Mouse (Mus musculus) forebrain, embryonic 16.5 days (tissue): ENCODE data around the gene 4930402H24Rik. TPM values are rescaled to one million over a fixed set of nuclear protein-coding genes. Genes with fewer than 3 reads are reported as not detected.

Experiments
- ATAC-seq: fragments of 200-750 bp; cut with Nextera tagmentation; 2 replicates; pipeline ENCODE4 v1.8.0; 2017; ENCODE audit warnings: mild to moderate bottlenecking, moderate library complexity
- H3K27ac ChIP-seq: fragments of 300-500 bp; sonication (generic); 2 replicates; pipeline ENCODE4 v1.5.1; 2014; ENCODE audit warnings: low read length, control low read depth
- H3K27me3 ChIP-seq: fragments of 300-500 bp; sonication (generic); replicated peaks from 2 replicates; pipeline ENCODE4 v1.6.1; 2014; ENCODE audit warnings: low read length; ENCODE audit not compliant: control insufficient read depth, insufficient read depth
- H3K36me3 ChIP-seq: fragments of 300-500 bp; sonication (generic); 2 replicates; pipeline ENCODE4 v1.6.1; 2014; ENCODE audit not compliant: control insufficient read depth, insufficient read depth
- H3K4me1 ChIP-seq: fragments of 300-500 bp; sonication (generic); replicated peaks from 2 replicates; pipeline ENCODE4 v1.6.1; 2014; ENCODE audit warnings: low read length; ENCODE audit not compliant: control insufficient read depth, insufficient read depth
- H3K4me2 ChIP-seq: fragments of 300-500 bp; sonication (generic); 2 replicates; pipeline ENCODE4 v1.6.1; 2014; ENCODE audit warnings: mild to moderate bottlenecking, low read length, control low read depth
- H3K4me3 ChIP-seq: fragments of 300-500 bp; sonication (generic); replicated peaks from 2 replicates; pipeline ENCODE4 v1.5.1; 2014; ENCODE audit warnings: mild to moderate bottlenecking, low read length, control low read depth
- H3K9ac ChIP-seq: fragments of 300-500 bp; sonication (generic); replicated peaks from 2 replicates; pipeline ENCODE4 v1.6.1; 2014; ENCODE audit warnings: low read depth, low read length, control low read depth
- H3K9me3 ChIP-seq: fragments of 300-500 bp; sonication (generic); 2 replicates; pipeline ENCODE4 v1.6.1; 2016; ENCODE audit warnings: low read length; ENCODE audit not compliant: control insufficient read depth
- WGBS: fragments of 180-500 bp; shearing (Covaris S2); extraction: QIAGEN DNeasy Blood & Tissue Kit; methylation state at CpG from one replicate; pipeline ENCODE4 v1.1.7; 2014; 5-methylcytosine and 5-hydroxymethylcytosine counted together
- polyA plus RNA-seq: library from polyadenylated mRNA; unstranded; fragments of >200 nt; fragmentation: Nextera tagmentation; extraction: Ambion mirVana; gene quantifications from 2 replicates; pipeline ENCODE4 v1.2.1, GENCODE M21; 2015

The 4930402H24Rik gene
- polyA plus RNA-seq, 1 experiment from 2014 or later = 109 TPM

- peaks cover 42% of the 10 kb centered on the region for H3K36me3 ChIP-seq
- H3K4me2 ChIP-seq = no peak overlapping the region
- H3K27ac ChIP-seq = no peak overlapping the region
- H3K27me3 ChIP-seq = no peaks in the 10 kb centered on the region
- 100% methylated on average over 1 of the region's 1 CpGs for WGBS
- ATAC-seq = no peak
- H3K4me3 ChIP-seq = no peak overlapping the region
- no peaks in the 10 kb centered on the region; the same call in 1 of the 2 replicates for H3K9me3 ChIP-seq
- no peak overlapping the region for H3K9ac ChIP-seq
- no peaks in the 10 kb centered on the region for H3K4me1 ChIP-seq
Measured at GRCm38 (mm10) chr2:130812487-130812886, 93.7 kb downstream of the 4930402H24Rik start.

- H3K36me3 ChIP-seq = peaks cover 34% of the 10 kb centered on the region
- no peak overlapping the region for H3K27ac ChIP-seq
- H3K4me1 ChIP-seq = no peaks in the 10 kb centered on the region
- no peak overlapping the region for H3K4me2 ChIP-seq
- no peak for ATAC-seq
- H3K4me3 ChIP-seq = no peak overlapping the region
- no peak overlapping the region for H3K9ac ChIP-seq
- WGBS = 91% methylated on average over 3 of the region's 3 CpGs
- H3K9me3 ChIP-seq = no peaks in the 10 kb centered on the region
- no peaks in the 10 kb centered on the region for H3K27me3 ChIP-seq
Measured at GRCm38 (mm10) chr2:130805146-130805545, 101.1 kb downstream of the 4930402H24Rik start.

GRCm38 (mm10) chr2:130803706-130804105, 102.5 kb downstream of the 4930402H24Rik start:
- no peak overlapping the region for H3K27ac ChIP-seq
- WGBS = 73% methylated on average over 25 of the region's 25 CpGs
- no peaks in the 10 kb centered on the region for H3K27me3 ChIP-seq
- ATAC-seq = no peak
- peaks cover 25% of the 10 kb centered on the region for H3K36me3 ChIP-seq
- no peaks in the 10 kb centered on the region for H3K4me1 ChIP-seq
- H3K9me3 ChIP-seq = no peaks in the 10 kb centered on the region
- no peak overlapping the region for H3K4me2 ChIP-seq
- H3K4me3 ChIP-seq = no peak overlapping the region
- H3K9ac ChIP-seq = no peak overlapping the region

GRCm38 (mm10) chr2:130795731-130796130, 110.5 kb downstream of the 4930402H24Rik start:
- peaks cover 14% of the 10 kb centered on the region for H3K36me3 ChIP-seq
- no peak overlapping the region for H3K27ac ChIP-seq
- WGBS = 91% methylated on average over 8 of the region's 8 CpGs
- no peaks in the 10 kb centered on the region for H3K4me1 ChIP-seq
- no peak for ATAC-seq
- no peak overlapping the region for H3K9ac ChIP-seq
- no peak overlapping the region for H3K4me2 ChIP-seq
- no peak overlapping the region for H3K4me3 ChIP-seq
- no peaks in the 10 kb centered on the region for H3K9me3 ChIP-seq
- H3K27me3 ChIP-seq = no peaks in the 10 kb centered on the region

- Histone ChIP-seq H3K9ac (no peak overlapping the region), H3K36me3 (peaks cover 9% of the 10 kb centered on the region), H3K4me2 (no peak overlapping the region), H3K4me3 (no peak overlapping the region), H3K27ac (no peak overlapping the region), H3K4me1 (no peaks in the 10 kb centered on the region), H3K27me3 (no peaks in the 10 kb centered on the region), H3K9me3 (no peaks in the 10 kb centered on the region)
- 90% methylated on average over 7 of the region's 7 CpGs for WGBS
- ATAC-seq = no peak
Measured at GRCm38 (mm10) chr2:130791722-130792121, 114.5 kb downstream of the 4930402H24Rik start.

- Histone ChIP-seq H3K4me1 (no peaks in the 10 kb centered on the region), H3K9ac (no peak overlapping the region), H3K27ac (no peak overlapping the region), H3K9me3 (no peaks in the 10 kb centered on the region), H3K4me2 (no peak overlapping the region), H3K36me3 (peaks cover 17% of the 10 kb centered on the region), H3K4me3 (no peak overlapping the region), H3K27me3 (no peaks in the 10 kb centered on the region)
- no peak for ATAC-seq
- 94% methylated on average over 6 of the region's 6 CpGs for WGBS
Measured at GRCm38 (mm10) chr2:130789642-130790041, 116.6 kb downstream of the 4930402H24Rik start.

- WGBS = 94% methylated on average over 8 of the region's 8 CpGs
- Histone ChIP-seq H3K9me3 (no peaks in the 10 kb centered on the region), H3K4me2 (no peak overlapping the region), H3K27ac (no peak overlapping the region), H3K4me3 (no peak overlapping the region), H3K4me1 (no peaks in the 10 kb centered on the region), H3K27me3 (no peaks in the 10 kb centered on the region), H3K9ac (no peak overlapping the region), H3K36me3 (peaks cover 20% of the 10 kb centered on the region)
- no peak for ATAC-seq
Measured at GRCm38 (mm10) chr2:130789039-130789438, 117.2 kb downstream of the 4930402H24Rik start.

- no peak overlapping the region for H3K27ac ChIP-seq
- 84% methylated on average over 3 of the region's 3 CpGs for WGBS
- no peak overlapping the region for H3K4me3 ChIP-seq
- H3K4me2 ChIP-seq = no peak overlapping the region
- ATAC-seq = no peak
- no peak overlapping the region for H3K9ac ChIP-seq
- no peaks in the 10 kb centered on the region for H3K4me1 ChIP-seq
- H3K36me3 ChIP-seq = peaks cover 41% of the 10 kb centered on the region
- H3K9me3 ChIP-seq = no peaks in the 10 kb centered on the region
- H3K27me3 ChIP-seq = no peaks in the 10 kb centered on the region
Measured at GRCm38 (mm10) chr2:130784939-130785338, 121.3 kb downstream of the 4930402H24Rik start.

GRCm38 (mm10) chr2:130780615-130781303, 125.4 kb downstream of the 4930402H24Rik start:
- no peaks in the 10 kb centered on the region for H3K4me1 ChIP-seq
- H3K4me2 ChIP-seq = no peak overlapping the region
- WGBS = 69% methylated on average over 2 of the region's 2 CpGs
- no peak overlapping the region for H3K27ac ChIP-seq
- H3K27me3 ChIP-seq = no peaks in the 10 kb centered on the region
- H3K9me3 ChIP-seq = no peaks in the 10 kb centered on the region
- H3K4me3 ChIP-seq = no peak overlapping the region
- ATAC-seq = no peak
- H3K36me3 ChIP-seq = peaks cover 63% of the 10 kb centered on the region
- H3K9ac ChIP-seq = no peak overlapping the region

- Histone ChIP-seq H3K9ac (no peak overlapping the region), H3K4me2 (no peak overlapping the region), H3K36me3 (peaks cover 59% of the 10 kb centered on the region), H3K4me1 (no peaks in the 10 kb centered on the region), H3K27ac (no peak overlapping the region), H3K9me3 (no peaks in the 10 kb centered on the region), H3K27me3 (no peaks in the 10 kb centered on the region), H3K4me3 (no peak overlapping the region)
- ATAC-seq = no peak
- WGBS = 71% methylated on average over 1 of the region's 1 CpGs
Measured at GRCm38 (mm10) chr2:130779935-130780334, 126.3 kb downstream of the 4930402H24Rik start.
